Mouse (Mus musculus): ENCODE measurements around the gene Plekha4.

Plekha4 gene

DNA sequence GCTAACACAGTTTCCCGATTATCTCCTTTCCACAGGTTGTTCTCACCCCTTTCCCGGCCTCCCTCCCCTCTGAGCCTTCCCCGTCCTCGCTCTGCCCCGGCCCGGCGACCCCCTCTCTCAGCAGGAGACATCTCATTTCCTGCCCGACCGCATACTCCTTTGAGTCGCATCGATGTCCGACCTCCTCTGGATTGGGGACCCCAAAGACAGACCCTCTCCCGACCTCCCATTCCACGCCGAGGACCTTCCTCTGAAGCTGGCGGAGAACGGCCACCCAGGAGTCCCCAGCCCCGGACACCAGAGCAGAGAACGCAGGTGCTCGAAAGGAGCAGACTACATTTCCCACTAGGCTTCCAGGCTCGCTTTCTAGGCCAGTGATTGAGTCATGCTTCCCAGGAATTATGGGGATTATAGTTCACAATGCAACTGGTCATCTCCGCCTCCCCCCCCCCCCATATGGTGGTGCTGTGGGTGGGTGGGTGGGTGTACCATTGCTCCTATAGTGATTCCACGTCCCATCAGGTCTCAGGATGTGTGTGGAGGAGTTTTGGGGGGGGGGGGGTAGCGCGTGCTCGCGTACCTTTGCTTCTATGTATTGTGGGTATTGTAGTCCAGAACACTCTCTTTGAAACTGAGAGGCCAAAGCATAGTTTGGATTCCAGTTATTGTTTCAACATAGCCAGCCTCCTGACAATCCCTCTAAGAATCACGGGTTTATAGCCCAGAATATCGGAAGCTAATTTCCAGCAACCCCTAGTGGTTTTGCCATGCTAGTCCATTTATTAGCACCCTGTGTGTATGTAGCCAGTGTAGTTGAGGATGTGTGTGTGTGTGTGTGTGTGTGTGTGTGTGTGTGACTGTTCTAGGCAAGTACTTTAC, 12.3 kb downstream of the Plekha4 start:
- DNase-seq (ENCODE audit: low read depth): peak; percentile 63

DNA sequence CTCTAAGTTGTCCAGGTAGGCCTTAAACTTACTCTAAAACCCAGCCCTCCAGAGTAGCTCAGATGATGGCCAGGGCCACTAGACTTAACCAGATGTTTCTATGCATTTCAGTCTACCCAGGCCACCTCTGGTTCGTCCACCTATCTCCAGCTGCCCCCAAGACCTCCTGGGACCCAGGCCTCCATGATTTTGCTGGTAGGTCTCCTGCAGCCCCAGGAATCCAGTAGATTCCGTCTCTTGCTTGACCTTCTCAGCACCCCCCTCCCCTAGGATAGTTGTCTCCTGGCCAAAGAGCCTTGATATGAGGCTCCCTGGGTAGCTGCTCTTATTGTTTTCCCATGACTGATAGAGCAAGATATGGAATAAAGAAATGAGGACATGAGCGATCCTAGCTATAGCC, 13.0 kb downstream of the Plekha4 start:
- DNase-seq (ENCODE audit: low read depth): no peak

DNA sequence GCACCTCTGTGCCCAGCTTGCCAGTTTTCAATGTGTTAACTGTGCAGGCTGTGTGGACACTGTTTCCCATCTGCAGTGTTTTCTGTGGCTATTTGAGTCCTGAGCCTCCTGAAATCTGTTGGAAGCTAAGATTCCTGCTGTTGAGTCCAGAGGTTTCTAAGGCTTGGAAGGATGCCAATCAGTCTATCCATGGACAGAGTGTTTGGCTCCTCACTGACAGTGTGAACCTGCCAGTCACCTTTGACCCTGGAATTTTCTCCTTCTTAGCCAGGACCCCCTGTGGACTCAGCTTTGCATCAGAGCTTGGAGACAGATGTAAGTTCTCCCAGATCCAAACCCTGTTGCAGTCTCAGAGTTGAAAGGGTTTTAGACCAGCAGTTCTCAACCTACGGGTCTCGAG, 14.1 kb downstream of the Plekha4 start:
- no peak for DNase-seq (ENCODE audit: low read depth)

DNA sequence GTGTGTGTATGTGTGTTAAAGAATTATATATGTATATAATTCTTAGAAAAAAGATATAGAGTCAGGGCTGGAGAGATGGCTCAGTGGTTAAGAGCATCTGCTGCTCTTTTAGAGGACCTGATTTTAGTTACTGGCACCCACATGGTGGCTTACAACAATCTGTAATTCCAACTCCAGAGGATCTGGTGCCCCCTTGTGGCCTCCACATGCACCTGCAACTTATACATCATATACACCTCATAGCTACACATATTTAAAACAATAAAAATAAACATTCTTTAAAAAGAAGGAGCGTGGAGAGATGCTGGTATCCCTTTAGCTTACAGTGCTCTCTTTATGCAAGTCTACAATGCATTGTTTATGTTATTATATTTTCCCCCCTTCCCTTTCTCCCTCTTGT, 18.4 kb downstream of the Plekha4 start:
- no peak for DNase-seq (ENCODE audit: low read depth)

DNA sequence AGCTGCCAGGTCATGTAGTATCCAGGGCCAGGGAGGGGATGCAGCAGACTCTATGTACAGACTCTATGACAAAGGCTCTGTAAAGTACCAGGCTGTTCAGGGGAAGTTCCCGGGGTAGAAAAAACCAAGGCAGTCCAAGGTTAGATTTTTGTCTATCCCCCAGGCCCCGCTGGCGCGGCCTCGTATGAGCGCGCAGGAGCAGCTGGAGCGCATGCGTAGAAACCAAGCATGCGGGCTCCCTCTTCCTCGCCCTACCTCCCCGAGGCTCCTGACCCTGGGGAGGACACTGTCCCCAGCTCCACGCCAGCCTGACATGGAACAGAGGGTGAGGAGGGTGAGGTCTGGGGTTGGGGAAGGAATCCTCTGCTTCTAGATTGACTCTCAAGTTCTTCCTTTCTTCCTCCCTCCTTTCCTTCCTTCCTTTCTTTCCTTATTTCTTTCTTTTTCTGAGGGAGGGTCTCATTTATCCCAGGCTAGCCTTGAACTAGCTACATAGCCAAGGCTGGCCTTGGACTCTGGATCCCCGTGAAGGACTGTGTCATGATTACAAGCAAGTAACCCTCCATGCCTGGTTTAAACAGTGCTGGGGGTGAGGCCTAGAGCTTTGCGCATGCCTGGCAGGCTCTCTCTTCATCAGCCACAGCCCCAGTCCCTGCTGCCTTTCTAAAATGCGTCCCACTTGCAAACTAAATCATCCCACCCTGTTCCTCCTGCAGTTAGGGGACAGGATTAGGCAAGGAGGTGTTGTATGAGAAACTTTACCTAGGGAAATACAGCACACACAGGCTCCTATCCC, 23.7 kb downstream of the Plekha4 start:
- DNase-seq (ENCODE audit: low read depth): no peak

DNA sequence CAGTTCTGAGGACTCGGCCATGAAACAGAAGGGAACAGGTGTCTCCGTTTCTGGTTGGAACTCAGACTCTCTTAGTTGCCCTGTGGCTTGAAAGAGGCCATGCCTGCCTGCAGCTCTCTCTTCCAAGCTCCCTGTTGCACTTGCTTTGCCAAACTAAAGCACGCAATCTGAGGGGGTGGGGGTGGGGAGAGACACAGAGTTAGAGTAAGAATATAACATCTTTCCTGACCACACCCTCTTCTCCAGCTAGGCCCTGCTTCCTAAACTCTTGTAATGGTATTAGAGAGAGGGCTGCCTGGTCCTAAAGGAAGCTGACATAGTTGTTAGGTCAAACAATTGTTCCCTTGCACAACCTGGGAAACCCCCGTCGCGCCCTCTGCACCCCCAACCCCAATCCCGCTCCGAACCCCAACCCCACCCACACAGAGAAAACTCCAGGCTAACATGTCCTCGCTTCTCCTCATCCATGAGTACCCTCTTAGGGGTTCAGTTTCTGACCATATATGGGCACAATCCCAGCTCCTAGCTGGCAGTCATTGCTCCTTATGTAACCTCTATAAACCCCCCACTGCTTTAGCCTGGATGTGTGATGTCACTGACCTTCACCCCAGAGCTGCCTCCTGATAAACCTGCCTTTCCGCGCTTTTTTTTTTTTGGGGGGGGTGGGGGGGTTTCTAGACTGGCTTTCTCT, 24.8 kb downstream of the Plekha4 start:
- no peak for DNase-seq (ENCODE audit: low read depth)

DNA sequence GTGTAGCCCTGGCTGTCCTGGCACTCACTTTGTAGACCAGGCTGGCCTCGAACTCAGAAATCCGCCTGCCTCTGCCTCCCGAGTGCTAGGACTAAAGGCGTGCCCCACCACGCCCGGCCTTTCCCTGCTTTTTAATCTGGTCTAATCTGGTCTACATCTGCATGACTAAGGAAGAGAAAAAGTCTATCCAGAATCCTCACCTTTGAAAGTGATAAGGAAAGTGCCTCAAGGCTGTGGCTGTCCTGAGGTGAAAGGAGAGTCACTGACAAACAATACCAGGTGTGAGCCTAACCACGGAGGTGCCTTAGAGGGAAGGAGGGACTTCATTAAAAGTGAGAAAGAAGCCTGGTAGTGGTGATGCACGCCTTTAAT, 25.4 kb downstream of the Plekha4 start:
- DNase-seq (ENCODE audit: low read depth): no peak

DNA sequence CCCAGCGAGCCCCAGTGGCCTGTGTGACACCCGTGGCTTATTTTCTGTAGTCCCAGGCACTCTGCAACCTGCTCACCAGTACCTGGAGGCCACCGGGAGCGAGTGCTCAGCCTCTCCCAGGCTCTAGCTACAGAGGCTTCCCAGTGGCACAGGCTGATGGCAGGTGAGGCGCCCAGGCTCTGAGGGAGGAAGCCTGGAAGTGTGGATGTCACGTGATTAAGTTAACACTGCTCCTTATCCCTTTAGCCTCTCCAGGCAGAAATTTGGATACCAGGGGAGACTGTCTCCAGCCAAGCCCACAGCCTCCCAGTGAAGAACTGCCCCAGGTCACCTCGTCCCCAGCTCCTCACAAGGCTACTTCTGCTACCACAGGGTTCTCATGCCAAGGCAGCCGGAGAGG, 27.4 kb downstream of the Plekha4 start:
- no peak for DNase-seq (ENCODE audit: low read depth)

DNA sequence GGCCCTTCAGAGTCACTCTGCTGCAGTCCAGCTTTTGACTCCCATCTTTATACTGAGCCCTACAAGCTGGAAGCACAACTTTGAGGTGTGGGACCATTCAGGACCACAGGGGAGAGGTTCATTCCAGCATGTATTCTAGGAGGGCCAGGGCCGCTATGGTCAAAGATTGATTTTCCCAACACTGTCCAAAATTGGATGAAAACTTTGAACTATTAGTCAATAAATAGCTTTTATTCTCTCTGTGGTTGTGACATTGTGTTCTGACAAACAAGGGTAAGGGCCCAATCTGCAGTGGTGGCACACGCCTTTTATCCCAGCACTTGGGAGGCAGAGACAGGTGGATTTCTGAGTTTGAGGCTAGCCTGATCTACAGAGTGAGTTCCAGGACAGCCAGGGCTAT, 27.9 kb downstream of the Plekha4 start:
- DNase-seq (ENCODE audit: low read depth): no peak

DNA sequence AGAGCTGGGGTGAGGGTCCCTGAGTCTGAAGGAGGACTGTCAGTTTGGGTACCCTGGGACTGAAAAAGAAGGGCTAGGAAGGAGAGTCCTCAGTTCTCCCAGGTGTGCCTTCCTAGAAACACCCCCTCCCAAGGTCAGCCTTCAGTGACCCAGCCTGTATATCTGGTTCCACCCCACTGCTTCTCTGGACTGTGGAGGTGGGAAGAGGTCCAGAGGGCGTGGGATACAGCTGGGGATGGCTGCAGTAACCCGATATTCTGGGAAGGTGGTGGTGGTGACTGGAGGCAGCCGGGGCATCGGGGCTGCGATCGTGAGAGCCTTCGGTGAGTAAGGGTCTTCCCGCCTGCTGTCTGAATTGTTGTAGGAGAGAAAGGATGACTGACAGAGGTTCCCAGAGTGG, 28.6 kb downstream of the Plekha4 start, which contains the start of gene Hsd17b14:
Gene Hsd17b14, plus strand, starts transcription at position 150 of the 400 bp plus-strand sequence.
- DNase-seq (ENCODE audit: low read depth): no peak

DNA sequence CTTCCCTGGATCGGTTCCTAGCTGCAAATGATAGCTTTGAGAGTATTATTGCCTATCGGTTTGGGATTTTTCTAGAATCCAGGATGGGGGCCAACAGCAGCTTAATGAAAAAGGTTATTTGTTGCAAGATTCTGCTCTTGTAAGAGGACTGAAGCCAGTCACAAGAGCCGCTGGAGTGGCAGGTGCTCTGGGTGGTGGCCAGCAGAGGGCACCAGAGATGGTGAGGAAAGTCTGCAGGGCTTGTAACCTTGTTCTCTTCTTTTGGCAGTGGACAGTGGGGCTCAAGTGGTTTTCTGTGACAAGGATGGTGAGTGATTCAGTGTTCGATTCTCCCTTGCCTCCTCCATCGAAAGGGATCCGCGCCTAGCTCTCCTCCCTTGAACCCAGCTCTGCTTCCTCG, 29.7 kb downstream of the Plekha4 start:
- DNase-seq (ENCODE audit: low read depth): peak; percentile 63

DNA sequence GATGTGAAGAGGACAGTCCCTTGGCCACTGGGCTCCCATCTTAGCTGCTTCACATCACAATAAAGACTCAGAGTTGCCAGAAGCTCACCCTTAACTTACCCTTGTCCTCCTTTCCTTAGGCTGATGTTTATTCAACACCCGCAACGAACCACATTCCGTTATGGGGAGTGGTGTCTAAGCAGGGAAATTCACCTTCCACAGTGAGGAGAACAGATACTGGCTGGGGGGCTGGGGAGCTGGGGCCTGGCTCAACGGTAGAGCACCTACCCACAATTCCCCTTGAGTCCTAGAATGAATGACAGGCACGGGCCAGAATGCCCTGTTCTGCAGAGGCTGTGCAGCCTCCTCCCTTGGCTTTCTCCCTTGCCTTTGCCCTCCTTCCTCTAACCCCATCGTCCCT, 32.8 kb downstream of the Plekha4 start:
- no peak for DNase-seq (ENCODE audit: low read depth)

DNA sequence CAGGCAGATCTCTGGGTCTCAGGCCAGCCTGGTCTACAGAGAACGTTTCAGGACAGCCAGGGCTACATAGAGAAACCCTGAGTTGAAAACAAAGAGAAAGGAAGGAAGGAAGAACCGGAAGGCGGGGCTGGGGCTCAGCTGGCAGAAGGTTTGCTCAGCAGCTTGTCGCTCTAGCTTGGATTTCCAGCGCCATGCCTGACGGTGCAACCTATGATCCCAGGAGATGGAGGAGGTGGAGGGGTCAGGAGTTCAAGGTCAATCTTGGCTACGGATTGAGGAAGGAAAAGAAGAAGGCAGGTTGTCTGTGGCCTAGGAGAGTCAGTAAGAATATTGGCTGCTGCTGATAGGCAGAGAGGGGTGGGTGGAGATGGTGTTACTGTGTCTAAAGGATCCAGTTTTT, 34.1 kb downstream of the Plekha4 start:
- no peak for DNase-seq (ENCODE audit: low read depth)

DNA sequence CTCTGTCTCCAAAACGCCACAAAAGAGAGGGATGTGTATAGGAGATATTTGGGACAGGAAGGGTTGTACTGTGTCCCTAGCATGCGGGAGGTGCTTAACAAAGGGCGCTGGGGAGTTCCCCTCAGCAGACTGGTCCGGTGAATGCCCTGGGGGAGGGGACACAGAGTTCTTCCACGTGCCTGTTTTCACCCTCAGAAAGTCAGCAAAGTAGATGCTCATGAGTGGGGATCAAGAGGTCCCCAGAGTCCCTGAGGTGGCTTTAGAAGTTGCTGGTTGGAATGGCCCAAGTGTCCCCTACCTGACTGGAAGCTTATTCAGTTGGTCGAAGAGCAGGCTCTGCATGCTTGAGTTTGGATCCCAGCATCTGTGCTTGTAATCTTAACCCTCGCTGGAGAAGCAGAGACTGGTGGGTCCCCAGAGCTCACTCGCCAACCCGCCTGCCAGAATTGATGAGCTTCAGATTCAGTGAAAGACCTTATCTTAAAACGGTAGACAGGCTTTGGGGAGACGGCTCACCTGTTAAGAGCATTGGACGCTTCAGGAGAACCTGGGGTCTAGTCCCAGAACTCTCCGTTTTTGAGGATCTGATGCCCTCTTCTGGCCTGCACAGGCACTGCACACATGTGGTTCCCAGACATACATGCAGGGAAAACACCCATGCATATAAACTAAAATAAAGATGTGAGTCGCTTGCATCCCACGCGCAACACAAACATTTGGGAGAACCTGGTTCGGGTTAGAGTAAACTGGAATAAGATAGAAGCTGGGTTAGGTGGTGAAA, 34.9 kb downstream of the Plekha4 start:
- no peak for DNase-seq (ENCODE audit: low read depth)

DNA sequence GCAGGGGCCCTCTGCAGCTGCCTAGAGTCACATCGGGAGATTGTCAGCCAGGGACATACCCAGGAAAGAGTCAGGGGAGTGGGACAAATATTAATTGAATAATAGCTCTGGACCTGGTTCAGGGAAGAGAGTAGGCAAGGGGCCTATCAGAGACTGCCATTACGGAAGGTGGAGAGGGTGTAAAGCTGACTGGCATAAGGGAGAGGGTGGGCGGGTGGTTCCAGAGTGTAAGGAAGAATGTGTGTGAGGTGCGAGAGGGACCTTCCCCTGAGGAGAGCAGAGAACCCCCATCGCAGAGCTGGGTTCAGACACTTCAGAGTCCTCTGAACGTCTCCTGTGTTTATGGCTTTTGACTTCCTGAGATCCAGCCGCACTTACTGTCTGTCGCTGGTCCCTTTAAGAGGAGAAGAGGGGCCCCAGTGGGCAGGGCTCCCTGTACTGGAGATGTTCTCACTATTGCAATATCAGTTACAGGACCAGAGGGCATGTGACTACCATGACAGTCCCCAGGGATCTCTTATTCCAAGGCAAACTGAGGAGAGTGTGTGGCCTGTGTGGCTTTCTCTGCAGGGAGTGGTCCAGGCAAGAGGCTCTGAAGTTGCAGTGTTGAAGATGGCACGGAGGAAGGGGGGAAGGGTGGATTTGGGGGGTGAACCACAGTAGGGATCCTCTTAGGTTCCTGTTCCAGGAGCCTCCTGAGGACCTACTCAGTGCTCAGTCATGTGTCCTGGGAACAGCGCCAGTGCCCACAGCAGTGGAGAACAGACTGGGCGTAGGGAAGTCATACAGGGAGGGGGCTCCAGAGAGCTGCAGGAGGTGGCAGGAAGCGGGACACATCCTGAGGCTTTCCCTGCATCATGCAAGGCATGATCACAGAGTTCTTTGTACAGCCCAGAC, 35.7 kb downstream of the Plekha4 start:
- no peak for DNase-seq (ENCODE audit: low read depth)

DNA sequence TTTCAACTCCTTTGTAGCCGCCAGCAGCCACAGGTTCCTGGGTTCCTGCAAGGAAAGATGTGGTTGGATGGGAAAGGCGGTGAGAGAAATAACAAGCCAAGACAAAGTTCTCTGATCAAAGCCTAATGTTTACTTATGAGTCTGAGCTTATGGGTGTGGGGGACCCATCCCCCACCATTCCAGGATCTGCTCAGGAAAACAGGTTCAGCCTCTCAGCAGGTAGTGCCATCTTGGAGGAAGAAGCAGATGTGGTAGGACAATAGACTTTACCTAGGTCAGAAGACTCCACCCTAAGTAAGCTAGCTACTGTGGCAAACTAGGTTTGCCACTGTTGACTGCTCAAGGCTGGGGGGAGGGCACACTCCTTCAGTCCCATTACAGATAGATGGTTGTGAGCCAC, 38.7 kb downstream of the Plekha4 start:
- no peak for DNase-seq (ENCODE audit: low read depth)

DNA sequence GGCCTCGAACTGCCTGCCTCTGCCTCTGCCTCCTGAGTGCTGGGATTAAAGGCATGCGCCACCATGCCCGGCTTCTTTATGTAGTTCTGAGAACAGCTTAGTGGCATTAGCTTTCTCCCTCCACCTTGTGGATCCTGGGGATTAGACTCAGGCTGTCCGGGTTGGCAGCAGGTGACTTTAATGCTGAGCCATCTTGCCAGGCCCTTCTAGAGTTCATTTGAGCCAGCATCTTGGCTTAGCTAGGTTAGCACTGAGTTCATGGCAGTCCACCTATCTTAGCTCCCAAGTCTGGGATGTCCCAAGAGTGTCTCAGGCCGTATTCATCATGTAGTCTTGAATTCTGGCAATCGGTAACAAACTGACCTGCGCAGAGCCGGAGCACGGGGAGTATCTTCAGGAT, 39.3 kb downstream of the Plekha4 start:
- DNase-seq (ENCODE audit: low read depth): no peak

DNA sequence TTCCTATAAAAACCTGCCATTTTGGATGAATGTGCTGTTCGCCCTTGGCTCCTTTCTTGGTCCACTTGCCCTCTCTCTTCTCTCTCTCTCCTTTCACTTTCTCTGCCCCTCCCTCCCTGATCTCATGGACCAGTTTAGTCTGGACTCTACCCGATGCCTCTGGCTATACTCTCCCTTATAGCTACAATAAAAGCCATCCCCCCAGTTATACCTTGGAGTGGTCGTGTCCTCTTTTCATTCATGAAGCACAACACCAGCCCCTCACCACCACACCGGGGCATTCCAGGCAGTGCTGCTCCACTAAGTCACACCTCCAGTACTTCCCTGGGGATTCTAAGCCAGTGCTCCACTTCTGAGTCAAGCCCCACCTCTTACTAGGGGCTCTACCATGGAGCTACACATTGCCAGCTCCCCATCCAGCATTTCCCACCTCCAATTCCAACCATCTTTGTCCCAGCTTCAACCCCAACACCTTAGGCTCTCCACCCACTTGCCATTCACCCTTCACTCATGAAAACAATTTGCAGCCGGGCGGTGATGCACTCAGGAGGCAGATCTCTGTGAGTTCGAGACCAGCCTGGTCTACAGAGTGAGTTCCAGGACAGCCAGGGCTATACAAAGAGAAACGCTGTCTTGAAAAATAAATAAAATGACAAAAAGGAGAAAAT, 41.1 kb downstream of the Plekha4 start:
- DNase-seq (ENCODE audit: low read depth): no peak

DNA sequence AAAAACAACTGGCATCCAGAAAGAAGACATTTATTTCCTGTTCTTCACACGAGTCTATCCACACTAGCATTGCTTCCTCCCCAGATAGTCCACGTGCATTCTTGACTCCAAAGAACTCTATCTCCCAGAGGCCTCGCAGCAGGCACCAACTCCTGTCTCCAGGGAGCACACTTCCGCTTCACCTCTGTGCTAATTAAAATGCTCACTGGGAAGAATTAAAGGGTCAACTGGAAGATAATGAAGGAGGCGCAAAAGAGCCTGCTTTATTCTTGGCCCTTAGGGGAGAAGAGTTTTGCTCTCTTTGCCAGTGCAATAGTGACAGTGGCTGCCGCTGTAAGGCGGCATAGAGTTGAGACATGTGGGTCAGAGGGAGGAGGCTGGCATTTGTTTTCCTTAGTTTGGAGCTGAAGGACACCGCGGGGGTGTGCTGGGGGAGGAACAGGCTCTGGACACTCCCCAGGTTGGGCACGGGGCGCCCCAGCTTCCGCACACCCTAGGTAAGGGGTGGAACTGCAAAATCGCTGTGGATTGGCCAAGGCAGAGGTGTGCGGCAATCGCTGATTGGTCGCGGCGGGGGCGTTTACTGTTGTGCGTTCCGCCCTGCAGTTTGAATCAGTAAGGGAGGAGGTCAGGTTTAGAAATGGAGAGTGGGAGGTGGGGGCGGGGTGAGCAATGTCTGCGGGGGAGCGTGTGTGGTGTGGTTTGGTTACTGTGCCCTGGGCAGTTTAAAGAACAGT, 41.8 kb downstream of the Plekha4 start:
- DNase-seq (ENCODE audit: low read depth): peak; percentile 94
